Mouse (Mus musculus) hindbrain, embryonic 12.5 days (tissue): Measurements from ENCODE around the gene Olfr364-ps1. TPM values are rescaled to one million over a fixed set of nuclear protein-coding genes. Genes with fewer than 3 reads are reported as not detected.

Source experiments
- ATAC-seq: fragments of 200-750 bp; cut with Nextera tagmentation; 2 replicates; pipeline ENCODE4 v1.8.0; 2017; ENCODE audit warnings: moderate TSS enrichment; ENCODE audit not compliant: low FRiP score
- H3K27ac ChIP-seq: fragments of 300-500 bp; sonication (generic); 2 replicates; pipeline ENCODE4 v1.5.1; 2016; ENCODE audit warnings: mild to moderate bottlenecking
- H3K27me3 ChIP-seq: fragments of 300-500 bp; sonication (generic); 2 replicates; pipeline ENCODE4 v1.6.1; 2016; ENCODE audit warnings: mild to moderate bottlenecking
- H3K36me3 ChIP-seq: fragments of 300-500 bp; sonication (generic); 2 replicates; pipeline ENCODE4 v1.6.1; 2016; ENCODE audit warnings: mild to moderate bottlenecking
- H3K4me1 ChIP-seq: fragments of 300-500 bp; sonication (generic); 2 replicates; pipeline ENCODE4 v1.6.1; 2016
- H3K4me2 ChIP-seq: fragments of 300-500 bp; sonication (generic); replicated peaks from 2 replicates; pipeline ENCODE4 v1.6.1; 2016; ENCODE audit warnings: mild to moderate bottlenecking
- H3K4me3 ChIP-seq: fragments of 300-500 bp; sonication (generic); 2 replicates; pipeline ENCODE4 v1.5.1; 2016; ENCODE audit warnings: mild to moderate bottlenecking
- H3K9ac ChIP-seq: fragments of 300-500 bp; sonication (generic); 2 replicates; pipeline ENCODE4 v1.6.1; 2016; ENCODE audit warnings: mild to moderate bottlenecking, moderate library complexity
- H3K9me3 ChIP-seq: fragments of 300-500 bp; sonication (generic); replicated peaks from 2 replicates; pipeline ENCODE4 v1.6.1; 2016; ENCODE audit warnings: mild to moderate bottlenecking
- WGBS: fragments of 180-500 bp; shearing (Covaris S2); methylation state at CpG from one replicate; pipeline ENCODE4 v1.1.7; 2016; 5-methylcytosine and 5-hydroxymethylcytosine counted together
- polyA plus RNA-seq: library from polyadenylated mRNA; unstranded; fragments of >200 nt; fragmentation: Nextera tagmentation; extraction: Ambion mirVana; gene quantifications from 2 replicates; pipeline ENCODE4 v1.2.1, GENCODE M21; 2016

The Olfr364-ps1 gene
- not detected in 2 replicates for polyA plus RNA-seq

GRCm38 (mm10) chr2:37139022-37139421 is at the start of gene Olfr364-ps1:
Gene Olfr364-ps1 (plus strand): TSS chr2:37139322.
- no peaks in the 10 kb centered on the region for H3K4me1 ChIP-seq
- no peak within 1 kb of the TSS for H3K27ac ChIP-seq
- H3K36me3 ChIP-seq = no peaks in the 10 kb centered on the region
- no peaks in the 10 kb centered on the region for H3K27me3 ChIP-seq
- H3K9ac ChIP-seq = no peak within 1 kb of the TSS
- ATAC-seq = no peak
- H3K9me3 ChIP-seq = no peaks in the 10 kb centered on the region; the same call in 1 of the 2 replicates
- no peak within 1 kb of the TSS for H3K4me3 ChIP-seq
- H3K4me2 ChIP-seq = no peak within 1 kb of the TSS
- 89% methylated on average over 3 of the region's 3 CpGs for WGBS

GRCm38 (mm10) chr2:37117810-37118209 is 21.3 kb upstream of the Olfr364-ps1 start, which contains the start of gene Olfr362:
Gene Olfr362 (minus strand): TSS chr2:37117910.
- ATAC-seq = no peak
- H3K9me3 ChIP-seq = peaks cover 12% of the 10 kb centered on the region
- H3K4me2 ChIP-seq = no peak within 1 kb of the TSS
- no peak within 1 kb of the TSS for H3K4me3 ChIP-seq
- WGBS = 74% methylated on average over 1 of the region's 1 CpGs
- no peak within 1 kb of the TSS for H3K9ac ChIP-seq
- H3K27ac ChIP-seq = no peak within 1 kb of the TSS
- no peaks in the 10 kb centered on the region for H3K36me3 ChIP-seq
- no peaks in the 10 kb centered on the region for H3K4me1 ChIP-seq
- H3K27me3 ChIP-seq = no peaks in the 10 kb centered on the region

GRCm38 (mm10) chr2:37187898-37188297 is 48.8 kb downstream of the Olfr364-ps1 start, which contains the start of gene Olfr365:
Gene Olfr365 (plus strand): TSS chr2:37188198.
- 82% methylated on average over 3 of the region's 3 CpGs for WGBS

More at GRCm38 (mm10) chr2:37187898-37188297, 48.8 kb downstream of the Olfr364-ps1 start, which contains the start of gene Olfr365:
- H3K4me3 ChIP-seq = no peak within 1 kb of the TSS
- H3K36me3 ChIP-seq = no peaks in the 10 kb centered on the region
- H3K27me3 ChIP-seq = no peaks in the 10 kb centered on the region
- no peaks in the 10 kb centered on the region for H3K4me1 ChIP-seq
- no peak within 1 kb of the TSS for H3K9ac ChIP-seq
- no peak within 1 kb of the TSS for H3K27ac ChIP-seq
- no peak within 1 kb of the TSS for H3K4me2 ChIP-seq
- no peak for ATAC-seq
- H3K9me3 ChIP-seq = peaks cover 6% of the 10 kb centered on the region; the same call in 1 of the 2 replicates

Other genes starting within 250 kb of the Olfr364-ps1 start
- gene Olfr353, start 246.4 kb upstream of the Olfr364-ps1 start, polyA plus RNA-seq = not detected in 2 replicates
- not detected in 2 replicates for gene Olfr354, start 233.6 kb upstream of the Olfr364-ps1 start, polyA plus RNA-seq
- gene Olfr355, start 210.4 kb upstream of the Olfr364-ps1 start, polyA plus RNA-seq = not detected in 2 replicates
- not detected in 2 replicates for gene Olfr356, start 202.2 kb upstream of the Olfr364-ps1 start, polyA plus RNA-seq
- not detected in 2 replicates for gene Olfr357, start 145.5 kb upstream of the Olfr364-ps1 start, polyA plus RNA-seq
- not detected in 2 replicates for gene Olfr358, start 130.0 kb upstream of the Olfr364-ps1 start, polyA plus RNA-seq
- not detected in 2 replicates for gene Olfr360, start 73.6 kb upstream of the Olfr364-ps1 start, polyA plus RNA-seq
- gene Olfr361, start 50.0 kb upstream of the Olfr364-ps1 start, polyA plus RNA-seq = not detected in 2 replicates
- gene Olfr362, start 21.4 kb upstream of the Olfr364-ps1 start, polyA plus RNA-seq = not detected in 2 replicates
- gene Olfr365, start 48.9 kb downstream of the Olfr364-ps1 start, polyA plus RNA-seq = not detected in 2 replicates
- not detected in 2 replicates for gene Olfr366, start 72.3 kb downstream of the Olfr364-ps1 start, polyA plus RNA-seq
- gene Olfr368, start 187.2 kb downstream of the Olfr364-ps1 start, polyA plus RNA-seq = not detected in 2 replicates
- 73.3 and 81.1 TPM in 2 replicates for gene Pdcl, start 220.0 kb downstream of the Olfr364-ps1 start, polyA plus RNA-seq